Mouse (Mus musculus): Measurements from ENCODE around the gene Smyd1. TPM values are rescaled to one million over a fixed set of nuclear protein-coding genes. Genes with fewer than 3 reads are reported as not detected.
"Not testable (repeated sequence)": the region's sequence is repeated elsewhere in the genome, so short reads cannot be mapped to it uniquely, and the experiment has no call there.

Smyd1 gene
- polyA plus RNA-seq, 1 experiment = 5.0 TPM

DNA sequence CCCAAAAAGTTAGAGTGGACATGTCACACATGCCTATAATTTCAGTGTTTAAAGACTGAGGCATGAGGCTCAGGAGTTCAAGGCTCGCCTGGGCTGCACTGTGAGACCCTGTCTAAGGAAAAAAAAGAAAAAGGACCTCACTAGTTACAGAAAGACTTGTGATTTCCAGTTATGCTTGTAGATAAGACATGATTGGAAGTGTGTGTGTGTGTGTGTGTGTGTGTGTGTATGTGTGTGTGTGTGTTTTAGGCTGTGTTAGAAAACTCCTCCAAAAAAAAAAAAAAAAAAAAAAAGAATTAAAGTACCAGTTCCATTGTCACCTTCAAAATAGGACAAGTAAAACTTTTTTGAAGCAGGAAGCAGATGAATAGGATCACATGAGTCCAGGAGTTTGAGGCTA lies 47.4 kb downstream of the Smyd1 start:
- no peak overlapping the region for H3K27ac ChIP-seq (ENCODE audit: insufficient read depth, low read length)
- no peak for DNase-seq
- H3K4me1 ChIP-seq (ENCODE audit: control insufficient read depth, insufficient read depth, low read length) = no peaks in the 10 kb centered on the region; the same call in 1 of the 2 replicates
- H3K27me3 ChIP-seq (ENCODE audit: control insufficient read depth, insufficient read depth, low read length) = no peaks in the 10 kb centered on the region
- no peak for TF ChIP-seq CTCF (IDR thresholded peaks at IDR 0.05; ENCODE audit: borderline replicate concordance, insufficient read depth, low read depth, low read length)
- TF ChIP-seq POLR2A (IDR thresholded peaks at IDR 0.05; ENCODE audit: borderline replicate concordance, insufficient read depth, low read length) = no peak
- H3K4me3 ChIP-seq (replicated peaks; ENCODE audit: insufficient read depth, low read depth, low read length) = no peak overlapping the region
- 97% methylated on average over 1 of the region's 1 CpGs for WGBS

DNA sequence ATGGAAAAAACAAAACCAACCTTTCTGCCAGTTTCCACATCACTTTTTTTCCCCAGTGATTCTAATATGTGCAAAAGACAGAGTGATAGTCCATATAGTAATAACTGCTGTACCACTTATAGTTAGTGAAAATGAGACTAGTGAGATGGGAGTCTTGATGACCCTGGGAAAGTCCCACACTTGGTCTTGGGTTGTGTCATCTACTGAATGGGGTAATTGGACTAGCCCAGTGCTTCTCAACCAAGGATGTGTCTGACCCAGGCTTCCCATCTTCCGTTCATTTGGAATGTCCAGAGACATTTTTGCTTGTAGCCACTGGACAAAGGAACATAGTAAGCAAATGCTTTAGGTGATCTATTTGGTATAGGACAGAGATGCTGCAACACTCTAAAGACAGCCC lies 48.3 kb downstream of the Smyd1 start:
- no peak overlapping the region for H3K27ac ChIP-seq (ENCODE audit: insufficient read depth, low read length)
- 93% methylated on average over 1 of the region's 1 CpGs for WGBS

GRCm38 (mm10) chr6:71272316-71272741 lies 49.7 kb downstream of the Smyd1 start:
- Histone ChIP-seq H3K27me3 (ENCODE audit: control insufficient read depth, insufficient read depth, low read length) (no peaks in the 10 kb centered on the region), H3K4me3 (replicated peaks; ENCODE audit: insufficient read depth, low read depth, low read length) (peak overlapping the region; percentile 93), H3K4me1 (ENCODE audit: control insufficient read depth, insufficient read depth, low read length) (no peaks in the 10 kb centered on the region; the same call in 1 of the 2 replicates), H3K27ac (ENCODE audit: insufficient read depth, low read length) (peak overlapping the region; percentile 95)
- TF ChIP-seq POLR2A (IDR thresholded peaks at IDR 0.05; ENCODE audit: borderline replicate concordance, insufficient read depth, low read length) = no peak
- TF ChIP-seq CTCF (IDR thresholded peaks at IDR 0.05; ENCODE audit: borderline replicate concordance, insufficient read depth, low read depth, low read length) = no peak
- no peak for DNase-seq
- WGBS = 2% methylated on average over 11 of the region's 11 CpGs

More for the DNA sequence above, 48.3 kb downstream of the Smyd1 start:
- no peak for DNase-seq
- TF ChIP-seq CTCF (IDR thresholded peaks at IDR 0.05; ENCODE audit: borderline replicate concordance, insufficient read depth, low read depth, low read length) = no peak
- no peak for TF ChIP-seq POLR2A (IDR thresholded peaks at IDR 0.05; ENCODE audit: borderline replicate concordance, insufficient read depth, low read length)
- Histone ChIP-seq H3K27me3 (ENCODE audit: control insufficient read depth, insufficient read depth, low read length) (no peaks in the 10 kb centered on the region), H3K4me1 (ENCODE audit: control insufficient read depth, insufficient read depth, low read length) (no peaks in the 10 kb centered on the region; the same call in 1 of the 2 replicates), H3K4me3 (replicated peaks; ENCODE audit: insufficient read depth, low read depth, low read length) (no peak overlapping the region)

GRCm38 (mm10) chr6:71271389-71272315 lies 50.4 kb downstream of the Smyd1 start, which contains the start of gene Krcc1:
Gene Krcc1 (plus strand): TSS chr6:71271677.
- Histone ChIP-seq H3K27ac (ENCODE audit: insufficient read depth, low read length) (peak within 1 kb of the TSS; percentile 95), H3K27me3 (ENCODE audit: control insufficient read depth, insufficient read depth, low read length) (no peaks in the 10 kb centered on the region), H3K4me1 (ENCODE audit: control insufficient read depth, insufficient read depth, low read length) (no peaks in the 10 kb centered on the region; the same call in 1 of the 2 replicates), H3K4me3 (replicated peaks; ENCODE audit: insufficient read depth, low read depth, low read length) (peak within 1 kb of the TSS; percentile 93)
- peak; percentile 97 to 98 for DNase-seq
- TF ChIP-seq CTCF (IDR thresholded peaks at IDR 0.05; ENCODE audit: borderline replicate concordance, insufficient read depth, low read depth, low read length) = no peak
- peak; percentile 46 for TF ChIP-seq POLR2A (IDR thresholded peaks at IDR 0.05; ENCODE audit: borderline replicate concordance, insufficient read depth, low read length)
- WGBS = under 1% methylated on average over 72 of the region's 84 CpGs

DNA sequence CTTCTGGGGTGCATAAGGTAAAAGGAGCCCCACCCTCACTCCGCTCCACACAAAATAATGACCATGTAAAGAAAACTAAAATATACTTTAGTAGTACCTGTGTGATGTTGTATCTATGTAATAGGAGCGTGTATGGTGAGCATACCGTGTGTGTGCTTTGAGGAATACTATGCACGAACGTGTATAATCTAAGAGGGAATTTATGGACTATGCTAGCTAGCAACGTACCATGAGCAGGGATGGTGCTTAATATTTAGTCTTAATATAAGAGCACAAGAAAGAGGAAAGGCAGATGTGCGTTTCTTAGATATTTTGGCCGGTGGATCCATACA lies 51.0 kb downstream of the Smyd1 start:
- WGBS = 2% methylated on average over 8 of the region's 8 CpGs
- H3K27me3 ChIP-seq (ENCODE audit: control insufficient read depth, insufficient read depth, low read length) = no peaks in the 10 kb centered on the region
- H3K4me1 ChIP-seq (ENCODE audit: control insufficient read depth, insufficient read depth, low read length) = no peaks in the 10 kb centered on the region; the same call in 1 of the 2 replicates
- no peak for TF ChIP-seq POLR2A (IDR thresholded peaks at IDR 0.05; ENCODE audit: borderline replicate concordance, insufficient read depth, low read length)
- no peak for TF ChIP-seq CTCF (IDR thresholded peaks at IDR 0.05; ENCODE audit: borderline replicate concordance, insufficient read depth, low read depth, low read length)
- no peak for DNase-seq
- peak overlapping the region; percentile 93 for H3K4me3 ChIP-seq (replicated peaks; ENCODE audit: insufficient read depth, low read depth, low read length)
- no peak overlapping the region for H3K27ac ChIP-seq (ENCODE audit: insufficient read depth, low read length)

DNA sequence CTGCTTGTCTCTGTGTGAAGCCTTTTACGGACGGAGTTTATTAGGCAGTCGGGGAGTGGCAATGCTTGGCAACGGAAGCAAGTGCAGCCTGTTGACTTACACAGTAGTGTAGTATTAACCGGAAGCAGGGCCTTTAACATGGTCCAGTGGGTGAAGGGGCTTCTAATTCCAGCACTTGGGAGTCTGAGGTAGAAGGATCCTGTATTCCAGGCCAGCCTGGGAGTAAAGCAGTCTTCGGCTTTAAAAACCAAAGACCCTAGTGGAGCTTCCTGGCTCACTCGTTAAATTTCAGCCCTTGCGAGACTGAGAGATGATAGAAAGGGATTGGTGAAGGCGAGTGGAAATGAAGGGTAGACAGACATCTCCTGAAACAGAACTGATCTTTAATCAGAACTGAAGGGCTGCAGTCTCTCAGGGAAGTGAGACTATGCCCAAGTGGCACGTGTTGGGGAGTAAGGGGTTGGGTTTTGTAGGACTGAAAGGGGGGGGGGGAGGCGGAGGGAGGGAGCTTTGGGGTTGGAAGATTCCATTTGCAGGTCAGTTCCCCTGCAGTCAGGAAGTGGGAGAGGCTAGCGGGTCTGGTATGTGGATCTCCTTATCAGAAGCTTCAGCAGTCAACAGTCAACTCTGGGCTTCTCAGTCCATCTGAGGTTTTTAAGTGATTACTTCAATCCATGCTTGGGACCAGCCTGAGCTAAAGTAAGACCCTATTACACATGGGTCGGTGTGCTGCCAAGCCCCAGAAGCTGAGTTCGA lies 51.6 kb downstream of the Smyd1 start:
- H3K27me3 ChIP-seq (ENCODE audit: control insufficient read depth, insufficient read depth, low read length) = no peaks in the 10 kb centered on the region
- no peaks in the 10 kb centered on the region; the same call in 1 of the 2 replicates for H3K4me1 ChIP-seq (ENCODE audit: control insufficient read depth, insufficient read depth, low read length)
- 17% methylated on average over 14 of the region's 14 CpGs for WGBS
- peak overlapping the region; percentile 93 for H3K4me3 ChIP-seq (replicated peaks; ENCODE audit: insufficient read depth, low read depth, low read length)
- DNase-seq = peak; percentile 38 to 53
- H3K27ac ChIP-seq (ENCODE audit: insufficient read depth, low read length) = no peak overlapping the region
- TF ChIP-seq POLR2A (IDR thresholded peaks at IDR 0.05; ENCODE audit: borderline replicate concordance, insufficient read depth, low read length) (peak; percentile 41; the same call in 1 of the 2 replicates), CTCF (IDR thresholded peaks at IDR 0.05; ENCODE audit: borderline replicate concordance, insufficient read depth, low read depth, low read length) (no peak)

DNA sequence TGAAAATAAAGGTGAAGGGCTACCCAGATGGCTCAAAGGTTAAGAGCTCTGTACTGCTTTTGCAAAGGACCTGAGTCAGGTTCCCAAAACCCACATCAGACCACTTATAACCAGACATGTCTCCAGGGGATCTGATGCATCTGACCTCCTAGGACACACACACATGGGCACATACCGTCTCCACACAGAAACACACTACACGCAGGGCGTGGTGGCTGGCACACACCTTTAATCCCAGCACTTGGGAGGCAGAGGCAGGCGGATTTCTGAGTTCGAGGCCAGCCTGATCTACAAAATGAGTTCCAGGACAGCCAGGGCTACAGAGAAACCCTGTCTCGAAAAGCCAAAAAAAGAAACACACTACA lies 52.4 kb downstream of the Smyd1 start:
- not testable (repeated sequence) for H3K4me1 ChIP-seq (ENCODE audit: control insufficient read depth, insufficient read depth, low read length); H3K27ac ChIP-seq (ENCODE audit: insufficient read depth, low read length); H3K4me3 ChIP-seq (replicated peaks; ENCODE audit: insufficient read depth, low read depth, low read length); H3K27me3 ChIP-seq (ENCODE audit: control insufficient read depth, insufficient read depth, low read length); DNase-seq
- 93% methylated on average over 6 of the region's 6 CpGs for WGBS

Data from cerebellum, adult 2 months (tissue).